Mouse (Mus musculus) urinary bladder, postnatal 14 days (tissue): ENCODE results near the gene Olfr597.
"Not testable (repeated sequence)": the region's sequence is repeated elsewhere in the genome, so short reads cannot be mapped to it uniquely, and the experiment has no call there.

ENCODE experiments used
- DNase-seq: peaks from one replicate; pipeline ENCODE4 v3.0.0; 2021; ENCODE audit warnings: low spot score

Gene Olfr597

DNA sequence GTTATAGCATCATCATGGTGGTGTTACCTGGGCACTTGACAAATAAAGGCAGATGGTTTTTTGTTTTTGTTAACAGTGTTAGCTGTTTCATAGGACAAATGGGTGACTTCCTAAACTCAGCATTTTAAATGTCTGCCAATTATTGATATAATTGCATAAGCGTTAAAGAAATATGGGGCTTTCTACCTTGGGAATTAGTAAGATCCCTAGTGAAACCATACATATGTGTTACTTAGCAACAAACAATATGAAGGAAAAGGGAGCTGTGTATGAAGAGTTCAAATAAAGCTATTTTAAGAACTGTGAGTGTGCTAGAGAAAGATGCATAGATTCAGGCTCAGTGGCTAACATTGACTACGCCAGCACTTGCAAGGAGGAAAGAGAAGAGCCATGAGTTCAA is at the start of gene Olfr597:
Gene Olfr597, plus strand, starts transcription at position 301 of the 400 bp plus-strand sequence.
- not testable (repeated sequence) for DNase-seq

DNA sequence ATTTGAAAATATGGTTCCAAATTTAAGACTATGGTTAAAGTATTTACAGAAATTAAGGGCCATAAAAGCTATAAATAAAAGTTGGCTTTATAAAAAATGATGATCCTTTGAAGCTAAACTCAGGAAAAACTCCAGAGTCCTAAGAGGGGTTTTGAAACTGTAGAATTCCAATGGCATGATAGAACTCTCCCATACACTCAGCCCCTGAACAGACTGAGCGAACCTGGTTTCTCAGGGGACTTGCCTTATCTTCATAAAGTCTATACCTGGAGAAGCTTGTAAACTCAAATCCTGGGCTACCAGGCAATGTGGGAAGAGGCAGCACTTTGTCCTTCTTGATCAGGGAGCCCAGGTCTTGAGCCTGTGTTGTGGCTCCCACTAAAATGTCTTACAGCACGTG is 10.8 kb upstream of the Olfr597 start, which contains the start of gene Olfr596:
Gene Olfr596, plus strand, starts transcription at position 301 of the 400 bp plus-strand sequence.
- not testable (repeated sequence) for DNase-seq

DNA sequence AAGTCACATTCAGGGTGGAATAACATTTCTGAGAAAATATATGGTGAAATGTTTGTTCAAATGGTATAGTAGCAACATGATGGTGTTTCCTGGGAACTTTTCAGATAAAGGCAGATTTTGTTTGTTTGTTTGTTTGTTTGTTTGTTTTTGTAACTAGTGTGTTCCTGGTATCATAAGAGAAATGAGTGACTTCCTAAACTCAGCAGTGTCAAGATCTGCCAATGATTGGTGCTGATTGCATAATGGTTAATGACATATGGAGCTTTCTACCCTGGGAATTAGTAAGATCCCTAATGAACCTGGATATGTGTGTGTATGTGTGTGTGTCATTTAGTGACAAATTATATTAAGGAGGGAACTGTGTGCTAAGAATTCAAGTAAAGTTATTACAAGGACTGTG is 7.2 kb downstream of the Olfr597 start, which contains the start of gene Olfr598:
Gene Olfr598, plus strand, starts transcription at position 301 of the 400 bp plus-strand sequence.
- no peak for DNase-seq

DNA sequence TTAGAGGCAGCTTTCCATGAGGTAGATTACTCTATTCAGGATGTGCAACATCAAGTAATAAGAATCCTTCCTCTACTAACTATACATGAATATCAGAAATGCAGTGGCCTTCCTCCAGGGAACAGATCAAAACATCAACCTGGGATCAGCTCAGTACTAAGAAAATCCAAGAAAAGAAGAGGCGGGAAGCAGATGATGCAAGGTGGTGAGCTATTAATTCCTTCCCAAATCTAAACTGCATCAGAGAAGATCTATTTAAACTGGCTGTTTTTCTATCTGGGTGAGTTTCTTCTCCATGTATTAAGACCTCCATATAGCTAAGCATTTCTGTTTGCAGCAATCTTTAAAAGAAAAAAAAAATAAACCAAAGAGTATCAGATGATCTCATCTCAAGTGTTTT is 19.5 kb downstream of the Olfr597 start, which contains the start of gene Olfr599:
Gene Olfr599, plus strand, starts transcription at position 301 of the 400 bp plus-strand sequence.
- no peak for DNase-seq

DNA sequence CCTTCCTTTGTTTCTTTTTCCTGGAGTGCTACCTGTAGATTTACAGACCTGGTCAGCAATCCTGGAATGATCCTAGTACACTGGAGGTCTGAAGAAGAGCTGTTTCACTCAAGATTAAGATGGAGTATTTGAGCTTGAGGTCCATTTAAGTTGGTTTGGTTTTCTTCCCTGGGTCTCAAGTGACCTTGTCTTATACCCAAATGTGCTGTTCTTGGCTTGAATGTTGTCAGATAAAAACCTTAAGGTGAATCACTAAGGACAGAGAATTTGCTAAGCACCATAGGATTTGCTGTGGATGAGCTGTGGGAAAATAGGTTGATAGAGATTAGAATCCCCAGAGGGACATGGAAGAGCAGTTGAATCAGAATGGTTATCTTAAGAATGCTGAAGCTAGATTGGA is 33.5 kb downstream of the Olfr597 start, which contains the start of gene Olfr600:
Gene Olfr600, minus strand, starts transcription at position 101 of the 400 bp plus-strand sequence.
- no peak for DNase-seq

DNA sequence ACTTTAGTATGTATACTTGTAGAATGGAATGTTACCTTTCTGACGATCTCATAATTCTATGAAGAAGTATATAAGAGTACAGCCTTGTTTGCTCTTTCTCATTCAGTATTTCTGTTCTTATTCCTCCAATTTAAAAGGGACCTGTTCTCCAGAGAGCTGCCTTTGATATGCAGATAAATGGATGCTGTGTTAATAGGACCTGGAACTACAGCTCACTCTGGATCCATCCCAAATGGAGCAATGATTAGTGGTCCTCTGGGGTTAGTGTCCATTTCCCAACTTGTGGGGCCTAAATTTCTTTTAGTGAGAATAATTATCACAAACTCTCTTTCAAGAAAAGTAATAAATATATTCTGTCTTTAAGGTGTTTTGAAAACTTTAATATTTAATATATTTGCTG is 46.4 kb downstream of the Olfr597 start, which contains the start of gene Olfr601:
Gene Olfr601, minus strand, starts transcription at position 101 of the 400 bp plus-strand sequence.
- DNase-seq = no peak
